Mouse (Mus musculus): ENCODE data around the gene Dst.

Dst gene

GRCm38 (mm10) chr1:33989643-33990042 is 81.6 kb downstream of the Dst start:
- no peak for DNase-seq

DNA sequence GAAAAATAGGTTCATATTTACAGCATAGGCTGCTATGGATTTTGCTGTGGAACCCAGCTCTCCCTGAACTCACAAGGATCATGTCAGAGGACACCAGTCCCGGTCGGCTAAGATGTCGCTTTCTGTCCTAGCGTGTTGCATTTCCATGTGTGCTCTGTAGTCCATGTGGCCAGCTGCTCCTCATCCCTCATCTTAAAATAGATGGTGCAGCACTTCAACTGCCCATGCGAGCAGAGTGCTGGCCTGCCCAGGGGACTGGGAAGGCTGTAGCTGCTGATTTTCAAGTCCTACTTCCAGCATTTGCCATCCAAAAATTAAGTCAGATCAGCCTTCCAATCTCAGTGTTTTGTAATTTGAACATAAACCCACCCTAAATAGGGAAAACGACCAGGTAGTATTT is 83.0 kb downstream of the Dst start:
- DNase-seq = no peak

DNA sequence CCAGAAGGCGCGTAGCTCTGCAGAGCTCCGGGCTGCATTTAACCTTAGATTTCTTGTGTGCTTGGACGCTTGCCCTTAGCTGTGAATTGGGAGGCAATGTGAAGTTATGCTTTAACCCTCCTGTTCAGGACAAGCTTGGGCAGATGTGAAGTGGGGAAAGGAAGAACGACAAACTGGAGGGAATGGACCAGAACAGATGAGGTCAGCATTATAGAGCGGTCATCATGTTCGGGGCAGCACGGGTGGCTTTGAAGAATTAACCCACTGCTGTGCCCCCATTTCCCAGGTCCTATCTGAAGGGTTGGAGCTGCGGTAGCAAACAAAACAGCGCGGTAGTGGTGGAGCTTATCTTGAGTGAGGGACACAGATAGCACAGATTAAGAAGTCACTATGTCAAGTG is 84.8 kb downstream of the Dst start:
- DNase-seq = no peak

- DNase-seq = no peak
These were observed 86.2 kb downstream of the Dst start for GRCm38 (mm10) chr1:33994201-33994600.

GRCm38 (mm10) chr1:33995386-33995785 is 87.4 kb downstream of the Dst start:
- no peak for DNase-seq

- DNase-seq = no peak
These were observed 88.3 kb downstream of the Dst start for GRCm38 (mm10) chr1:33996105-33996887.

DNA sequence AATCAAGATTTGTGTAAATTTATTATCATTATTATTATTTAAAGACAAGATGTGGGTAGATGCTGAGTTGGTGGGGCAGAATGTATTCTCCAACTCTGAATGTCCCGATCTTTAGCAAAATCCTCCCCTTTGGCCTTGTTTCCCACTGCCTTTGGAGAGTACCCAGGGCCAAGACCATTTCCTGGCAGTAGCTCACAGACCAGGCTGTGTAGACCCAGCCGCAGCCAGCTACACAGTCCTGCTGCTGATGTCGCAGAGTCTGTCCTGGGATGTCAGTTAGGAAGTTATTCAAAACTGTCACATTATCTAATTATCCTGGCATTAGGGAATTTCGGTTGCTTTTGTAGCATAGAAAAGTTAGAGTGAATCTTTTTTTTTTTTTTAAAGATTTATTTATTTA is 94.3 kb downstream of the Dst start:
- no peak for DNase-seq

- DNase-seq = no peak
These were observed 94.9 kb downstream of the Dst start for GRCm38 (mm10) chr1:34002970-34003369.

DNA sequence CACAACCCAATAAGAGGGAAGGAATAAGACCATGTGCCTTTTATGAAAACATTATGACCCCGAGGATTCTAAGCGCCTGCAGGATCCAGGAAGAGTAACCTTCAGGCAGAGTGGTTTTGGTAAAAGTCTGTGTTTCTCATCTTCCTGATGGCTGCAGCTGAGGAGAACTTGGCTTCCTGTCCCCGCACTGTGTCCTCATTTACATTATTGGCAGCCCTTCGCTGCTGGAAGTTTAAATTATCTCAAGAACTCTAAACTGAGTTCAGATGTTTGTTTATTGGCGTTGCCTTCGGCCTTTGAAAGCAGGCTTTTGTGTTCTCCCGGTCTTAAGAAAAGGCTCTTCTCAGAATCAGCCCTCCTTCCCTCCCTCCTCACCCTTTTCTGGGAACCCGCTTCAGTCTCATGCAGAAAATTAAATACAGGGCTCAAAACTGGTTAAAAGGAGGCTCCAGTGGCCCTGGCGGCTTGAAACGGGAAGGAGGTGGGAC is 97.3 kb downstream of the Dst start:
- no peak for DNase-seq

DNA sequence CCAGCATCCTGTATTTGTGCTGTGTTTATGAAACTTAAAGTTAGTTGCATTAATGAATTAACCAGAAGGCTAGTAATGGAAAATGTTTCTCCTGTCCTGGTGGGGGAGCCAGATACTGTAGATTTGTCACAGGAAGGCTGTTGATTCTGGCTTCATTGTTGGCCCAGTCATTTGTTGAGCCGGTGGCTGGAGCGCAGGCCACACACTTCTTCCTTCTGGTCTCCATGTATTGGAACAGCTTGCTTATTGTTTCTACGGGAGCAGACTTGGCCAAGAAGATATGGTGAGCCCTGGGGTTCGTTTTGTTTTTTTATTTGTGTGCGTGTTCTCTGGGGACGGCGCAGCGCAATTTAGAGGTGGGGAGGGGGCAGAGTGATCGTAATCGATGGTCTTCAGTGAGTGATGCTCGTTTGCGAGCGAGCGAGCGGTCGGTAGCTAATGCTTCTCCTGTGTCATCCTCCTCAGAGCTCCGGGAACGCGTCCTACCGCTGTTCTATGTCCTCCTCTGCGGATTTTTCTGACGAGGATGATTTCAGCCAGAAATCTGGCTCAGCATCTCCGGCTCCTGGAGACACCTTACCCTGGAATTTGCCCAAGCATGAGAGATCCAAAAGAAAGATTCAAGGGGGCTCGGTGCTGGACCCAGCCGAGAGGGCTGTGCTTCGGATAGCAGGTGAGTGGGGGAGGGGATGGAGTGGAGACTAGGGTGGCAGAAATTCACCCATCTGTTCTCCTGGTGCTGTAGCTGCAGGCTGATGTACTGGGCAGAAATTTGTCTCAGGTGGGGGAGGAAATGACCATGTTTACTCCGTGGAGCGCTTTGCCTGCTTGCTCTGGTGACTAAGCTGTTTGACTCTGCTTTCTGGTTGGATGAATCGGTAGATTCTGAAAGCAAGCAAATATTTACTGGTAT is 98.0 kb downstream of the Dst start:
- peak; percentile 87 for DNase-seq

GRCm38 (mm10) chr1:34006828-34007361 is 98.9 kb downstream of the Dst start:
- DNase-seq = no peak

GRCm38 (mm10) chr1:34007379-34007778 is 99.4 kb downstream of the Dst start:
- DNase-seq = peak; percentile 56

DNA sequence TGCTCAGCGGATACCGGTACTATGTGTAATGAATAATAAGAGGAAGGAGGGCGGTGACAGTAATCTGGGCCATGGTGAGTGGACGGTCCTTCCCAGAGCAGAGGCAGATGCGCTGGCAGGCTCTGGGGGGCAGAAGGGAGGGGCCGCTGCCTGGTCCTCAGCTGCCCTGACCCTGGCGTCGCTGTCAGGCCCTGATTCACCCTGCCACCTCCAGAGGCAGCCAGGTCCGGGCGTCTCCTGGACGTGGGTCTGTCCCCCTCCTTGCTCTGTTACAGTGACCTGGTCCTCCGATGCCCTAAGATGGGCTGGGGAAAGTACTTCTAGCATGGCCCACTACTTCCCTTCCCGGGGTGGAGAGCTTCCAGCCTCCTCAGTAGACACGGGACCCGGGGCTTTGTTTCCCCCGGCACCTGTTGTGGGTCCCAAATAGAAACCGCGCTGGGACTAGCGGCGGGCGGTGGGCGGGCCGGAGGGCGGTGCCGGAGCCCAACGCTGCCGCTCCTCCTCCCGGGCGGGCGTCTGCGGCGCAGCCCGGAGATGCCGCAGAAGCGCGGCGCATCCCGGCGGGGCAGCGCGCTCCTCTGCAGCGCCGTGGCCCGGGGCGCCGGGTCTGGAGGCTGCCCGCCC is 103.1 kb downstream of the Dst start:
- DNase-seq = peak; percentile 62

GRCm38 (mm10) chr1:34011821-34012271 is 103.8 kb downstream of the Dst start:
- DNase-seq = no peak

DNA sequence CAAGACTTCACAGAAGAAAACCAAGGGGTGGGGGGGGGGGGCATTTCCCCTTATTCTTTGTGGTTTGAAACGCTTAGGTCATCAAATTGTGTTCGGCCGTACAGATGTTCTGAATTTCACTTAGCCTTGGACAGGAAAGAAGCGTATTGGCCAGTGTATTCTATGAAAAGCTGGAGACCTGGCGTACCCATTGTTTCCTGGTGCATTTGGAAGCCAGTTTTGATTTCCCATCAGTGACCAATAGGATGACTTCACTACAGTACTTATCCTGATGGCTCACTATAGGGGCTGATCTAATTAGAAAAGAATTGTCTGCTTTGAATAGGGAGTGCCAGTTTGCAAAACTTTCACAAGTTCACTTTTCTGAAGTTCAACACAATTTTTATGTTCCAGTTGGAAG is 105.5 kb downstream of the Dst start:
- DNase-seq = no peak

DNA sequence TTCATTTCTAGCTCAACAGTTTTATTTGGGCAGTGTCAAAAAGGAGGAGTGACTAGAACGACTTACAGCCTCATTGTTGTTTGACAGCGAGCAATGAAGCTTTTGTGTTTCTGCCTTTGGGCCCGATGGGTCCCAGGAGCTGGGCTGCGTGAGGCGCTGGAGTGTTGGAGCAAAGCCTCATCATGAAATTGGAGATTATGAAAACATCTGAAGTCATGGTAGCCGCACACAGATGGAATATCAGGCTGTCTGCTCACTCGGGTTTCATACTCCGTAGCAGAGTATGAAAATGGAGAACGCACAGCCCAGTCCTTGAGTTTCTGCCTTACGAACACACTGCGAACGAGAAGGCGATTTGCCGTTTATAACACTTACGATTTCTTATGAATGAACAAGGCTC is 108.8 kb downstream of the Dst start:
- DNase-seq = no peak

DNA sequence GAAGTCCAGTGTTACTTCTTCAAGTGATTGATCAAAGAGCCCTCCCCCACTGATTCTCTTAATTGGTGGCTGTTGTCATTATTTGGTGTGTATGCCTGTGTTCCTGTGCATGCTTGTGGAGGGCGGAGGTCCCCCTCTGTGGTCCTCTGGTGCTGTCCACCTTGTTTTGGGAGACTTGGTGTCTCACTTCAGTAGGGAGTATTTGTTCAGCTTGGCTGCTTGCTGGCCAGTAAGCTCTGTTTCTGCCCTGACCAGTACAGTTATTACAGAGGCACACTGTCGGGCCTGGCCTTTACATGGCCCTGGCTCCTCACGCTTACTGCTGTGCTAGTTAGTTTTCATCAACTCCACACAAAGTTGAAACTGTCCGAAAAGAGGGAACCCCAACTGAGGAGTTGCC is 109.3 kb downstream of the Dst start:
- DNase-seq = no peak

DNA sequence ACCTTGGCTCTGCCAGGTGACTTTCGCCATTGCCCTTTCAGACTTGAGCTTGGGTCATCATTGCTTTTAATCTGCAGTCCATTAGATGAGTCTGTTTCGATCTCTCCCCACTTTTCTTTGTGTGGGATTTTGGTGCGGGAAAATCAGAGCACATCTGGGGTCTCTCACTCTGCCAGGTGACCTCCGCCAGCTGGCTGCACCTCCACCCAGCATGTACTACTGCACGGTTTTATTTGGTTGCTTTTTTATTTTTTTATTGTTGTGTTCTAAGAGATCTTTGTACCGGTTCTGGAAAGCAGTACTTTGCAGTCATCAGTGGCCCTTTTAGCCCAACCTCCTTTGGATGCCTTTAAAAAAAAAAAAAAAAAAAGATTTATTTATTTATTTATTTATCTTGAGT is 112.6 kb downstream of the Dst start:
- DNase-seq = no peak

GRCm38 (mm10) chr1:34021574-34021973 is 113.5 kb downstream of the Dst start:
- DNase-seq = no peak

DNA sequence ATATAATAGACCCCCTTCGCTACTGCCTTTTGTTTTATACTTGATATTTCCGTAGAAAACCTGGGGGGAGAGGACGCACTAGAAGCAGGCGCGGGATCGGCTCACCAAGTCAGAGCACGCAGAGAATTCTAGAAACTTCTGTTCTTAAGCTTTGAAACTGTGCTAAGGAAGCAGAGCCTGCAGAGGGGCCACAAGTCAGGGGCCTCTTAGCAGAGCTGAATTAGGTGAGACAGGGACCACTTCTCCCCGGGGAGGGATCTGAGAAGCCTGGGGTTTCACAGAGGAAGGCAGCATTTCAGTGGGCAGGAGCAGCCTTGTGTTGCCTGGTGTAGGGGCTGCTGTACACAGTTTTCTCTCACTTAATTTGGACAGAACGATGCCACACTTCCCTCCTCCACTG is 115.1 kb downstream of the Dst start:
- DNase-seq = no peak

GRCm38 (mm10) chr1:34025879-34026278 is 117.9 kb downstream of the Dst start:
- DNase-seq = no peak

- no peak for DNase-seq
These were observed 120.7 kb downstream of the Dst start for GRCm38 (mm10) chr1:34028722-34029121.
